Mouse (Mus musculus) spleen, adult 12 weeks (tissue): Measurements from ENCODE around the gene Gabrb1.
A peak's percentile ranks its signal among the peaks of the same experiment; 100 is the strongest.

Experiments
- DNase-seq: peaks from one replicate; pipeline ENCODE4 v3.0.0; 2022; ENCODE audit warnings: low spot score

Gene Gabrb1

DNA sequence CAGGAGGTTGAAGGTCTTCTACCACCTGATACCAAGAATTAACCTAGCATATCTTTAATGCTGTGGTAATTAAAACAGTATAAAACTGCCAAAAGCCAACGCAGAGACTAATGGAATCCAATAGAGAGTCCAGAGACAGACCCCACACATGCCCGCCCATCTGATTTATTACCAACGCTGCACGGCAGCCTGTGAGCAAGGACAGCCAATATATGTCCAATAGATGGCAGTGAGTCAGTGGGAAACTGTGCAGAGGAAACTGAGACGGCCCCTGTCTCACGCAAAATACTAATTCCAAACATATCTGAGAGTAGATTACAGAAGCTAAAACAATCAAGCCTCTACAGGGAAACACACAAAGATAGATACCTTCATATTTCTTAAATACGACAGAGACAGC is 506.5 kb downstream of the Gabrb1 start:
- no peak for DNase-seq

DNA sequence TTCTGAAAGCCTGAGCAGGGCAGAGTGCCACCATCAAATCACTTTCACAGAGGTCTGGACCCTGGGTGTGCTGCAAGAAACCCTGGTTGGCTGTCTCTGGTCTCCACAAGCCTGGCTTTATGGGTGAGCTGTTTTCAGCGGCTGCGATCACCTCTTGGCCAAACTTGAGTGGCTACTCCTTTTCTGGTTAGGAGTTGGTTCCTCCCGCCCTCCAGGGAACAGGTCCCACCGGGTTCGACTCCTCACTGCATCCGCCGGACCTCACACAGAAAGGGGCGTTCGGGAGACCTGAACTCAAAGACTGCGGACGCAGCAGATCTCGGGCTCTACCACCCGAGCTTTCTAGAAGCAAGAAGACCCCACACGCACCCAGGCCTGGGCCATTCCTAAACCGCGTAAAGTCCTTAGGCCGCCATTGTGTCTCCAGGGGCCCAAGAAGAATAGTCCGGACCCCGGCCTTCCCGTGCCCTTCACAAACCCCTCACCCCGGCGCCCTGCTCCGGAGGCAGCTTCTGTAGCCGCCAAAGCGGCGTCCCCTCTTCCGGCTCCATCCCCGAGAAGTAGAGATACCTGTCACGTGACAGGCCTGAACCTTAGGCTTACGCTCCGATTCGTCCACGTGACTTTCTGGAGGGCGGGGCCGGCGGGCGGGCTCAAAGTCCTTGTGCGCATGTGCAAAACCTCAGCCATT is 509.8 kb downstream of the Gabrb1 start, which contains the start of gene Commd8:
Gene Commd8 (minus strand): TSS at position 596 of the 691 bp plus-strand sequence.
- DNase-seq = peak; percentile 93

DNA sequence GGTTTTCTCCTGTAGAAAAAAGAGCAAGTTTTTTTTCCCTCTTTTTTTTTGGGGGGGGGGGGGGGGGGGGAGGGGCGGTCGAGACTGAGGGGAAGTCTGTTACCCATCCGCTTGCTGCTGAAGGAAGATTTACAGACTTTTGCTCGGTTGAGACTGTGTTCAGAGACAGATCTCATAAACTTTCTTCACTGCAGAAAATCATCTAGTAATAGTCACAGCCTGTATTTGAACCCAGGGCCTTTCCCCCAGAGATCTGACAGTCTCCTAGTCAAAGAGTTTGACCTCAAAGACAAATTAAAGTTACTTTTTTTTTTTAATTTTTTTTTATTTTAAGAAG is 510.3 kb downstream of the Gabrb1 start:
- DNase-seq = no peak

DNA sequence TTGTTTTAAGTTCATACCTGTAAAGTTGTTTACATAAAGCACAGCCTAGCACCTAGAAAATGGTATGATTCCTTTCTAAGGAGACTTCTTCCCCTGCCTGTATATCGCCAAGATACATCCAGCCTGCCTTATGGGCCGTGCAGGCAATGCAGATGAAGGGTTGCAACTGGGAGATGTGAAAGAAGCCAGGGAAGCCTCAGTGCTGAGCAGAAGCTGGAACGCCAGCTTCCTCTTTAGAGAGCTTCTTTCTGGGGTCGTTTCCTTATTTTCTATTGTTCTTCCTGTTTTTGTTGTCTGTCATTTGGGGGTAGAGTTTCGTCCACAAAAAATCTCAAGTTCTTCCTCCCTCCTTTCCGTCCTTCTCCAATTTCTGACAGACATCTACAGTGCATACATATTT is 512.2 kb downstream of the Gabrb1 start:
- no peak for DNase-seq

DNA sequence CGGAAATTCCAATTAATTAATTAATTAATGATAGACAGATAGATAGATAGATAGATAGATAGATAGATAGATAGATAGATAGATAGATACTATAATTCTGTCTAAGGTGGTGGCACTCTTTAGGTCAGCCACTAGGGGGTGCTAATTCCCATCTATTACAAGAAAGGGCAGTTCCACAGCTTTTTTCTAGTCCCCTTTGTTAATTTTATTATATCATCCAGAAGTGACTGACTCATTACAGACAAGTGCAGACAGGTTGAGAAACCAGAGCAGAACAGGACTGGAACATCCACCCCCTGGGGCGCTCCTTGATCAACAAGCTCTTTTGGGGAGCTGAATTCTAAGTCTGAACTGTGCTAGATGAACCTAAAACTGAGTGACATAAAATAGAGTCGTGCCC is 514.8 kb downstream of the Gabrb1 start:
- peak; percentile 29 for DNase-seq

DNA sequence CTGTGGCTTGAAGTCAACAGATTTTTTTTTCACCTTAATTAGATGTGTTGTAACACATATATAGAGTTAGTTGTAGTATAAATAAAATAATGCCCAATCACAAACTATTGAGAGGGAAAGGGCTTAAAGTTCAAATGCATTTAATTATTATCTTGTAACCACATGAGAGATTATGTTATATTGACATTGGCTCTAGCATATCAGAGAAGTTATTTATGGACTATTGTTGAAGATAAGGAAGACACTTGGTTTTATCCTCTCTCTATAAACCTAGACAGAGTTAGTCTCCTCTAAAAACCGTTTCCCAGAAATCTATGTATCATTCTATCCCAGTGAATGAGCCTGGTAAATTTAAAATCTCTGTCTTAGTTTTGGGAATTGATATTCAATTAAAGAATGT is 515.6 kb downstream of the Gabrb1 start:
- no peak for DNase-seq

DNA sequence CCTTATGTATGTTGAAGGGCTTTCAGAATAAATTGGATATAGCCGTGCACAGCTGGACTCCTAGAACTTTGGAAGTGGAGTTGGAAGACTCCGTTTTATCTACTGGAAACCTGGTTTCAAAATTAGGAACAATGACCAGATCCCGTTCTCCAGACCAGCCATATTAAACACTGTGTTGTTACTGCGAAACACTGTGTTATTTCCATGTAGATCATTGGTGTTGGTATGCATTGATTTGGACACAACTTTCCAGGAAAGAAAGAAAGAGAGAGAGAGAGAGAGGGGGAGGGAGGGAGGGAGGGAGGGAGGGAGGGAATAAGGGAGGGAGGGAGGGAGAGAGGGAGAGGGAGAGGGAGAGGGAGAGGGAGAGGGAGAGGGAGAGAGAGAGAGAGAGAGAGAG is 517.1 kb downstream of the Gabrb1 start:
- DNase-seq = no peak

DNA sequence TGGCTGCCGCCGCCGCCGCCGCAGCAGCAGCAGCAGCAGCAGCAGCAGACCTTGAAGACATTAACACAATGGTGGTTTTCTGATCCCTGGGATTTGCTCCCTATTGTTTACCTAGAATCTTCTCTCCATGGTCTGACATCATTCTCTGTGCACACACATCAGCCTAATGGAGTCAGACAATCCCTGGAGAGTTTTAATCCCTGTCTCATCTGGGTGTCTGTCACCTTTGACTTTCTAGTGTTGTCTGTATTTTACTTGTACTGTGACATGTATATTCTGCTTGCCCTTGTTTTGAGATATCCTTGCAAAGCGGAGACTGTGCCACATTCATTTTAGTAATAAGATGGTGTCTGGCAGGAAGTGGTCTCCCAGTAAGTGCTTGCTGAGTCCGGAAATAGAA is 517.6 kb downstream of the Gabrb1 start:
- DNase-seq = no peak

DNA sequence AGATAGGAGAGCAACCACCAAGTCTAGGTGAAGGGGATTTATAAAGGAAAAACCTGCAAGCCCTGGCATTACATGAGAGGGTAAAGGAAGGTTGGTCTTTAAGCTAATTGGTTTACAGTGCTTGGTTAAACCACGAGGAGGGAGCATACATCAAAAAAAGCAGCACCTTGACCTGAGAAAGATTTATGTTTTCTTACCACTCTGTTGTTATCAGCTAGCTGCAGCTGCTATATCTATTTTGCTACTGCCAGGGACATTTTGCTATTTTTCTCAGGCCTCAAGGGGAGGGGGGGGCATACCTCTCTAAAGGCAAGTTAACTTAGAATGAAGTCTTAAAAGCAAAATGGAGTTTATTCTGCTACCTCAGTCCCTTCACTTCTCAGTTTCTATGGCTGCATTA is 523.3 kb downstream of the Gabrb1 start:
- no peak for DNase-seq

DNA sequence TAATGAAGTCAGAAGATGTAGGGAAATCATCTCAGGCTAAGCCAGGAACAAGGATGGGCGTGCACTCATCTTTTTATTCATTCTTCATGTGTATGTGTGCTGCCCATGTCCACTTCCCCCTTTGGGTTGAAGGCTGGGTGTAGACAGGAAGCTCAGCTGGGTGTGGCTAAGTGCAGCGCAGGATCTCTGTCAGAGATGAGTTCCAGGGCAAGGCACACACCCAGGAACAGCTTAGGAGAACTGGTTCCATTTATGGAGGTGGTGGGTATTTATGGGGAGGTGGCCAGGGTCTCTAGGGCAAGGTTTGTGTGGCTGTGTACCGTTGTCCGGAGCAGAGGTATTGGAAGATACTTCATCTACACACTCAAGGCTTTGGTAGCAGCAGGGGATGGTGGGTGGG is 524.9 kb downstream of the Gabrb1 start:
- no peak for DNase-seq

DNA sequence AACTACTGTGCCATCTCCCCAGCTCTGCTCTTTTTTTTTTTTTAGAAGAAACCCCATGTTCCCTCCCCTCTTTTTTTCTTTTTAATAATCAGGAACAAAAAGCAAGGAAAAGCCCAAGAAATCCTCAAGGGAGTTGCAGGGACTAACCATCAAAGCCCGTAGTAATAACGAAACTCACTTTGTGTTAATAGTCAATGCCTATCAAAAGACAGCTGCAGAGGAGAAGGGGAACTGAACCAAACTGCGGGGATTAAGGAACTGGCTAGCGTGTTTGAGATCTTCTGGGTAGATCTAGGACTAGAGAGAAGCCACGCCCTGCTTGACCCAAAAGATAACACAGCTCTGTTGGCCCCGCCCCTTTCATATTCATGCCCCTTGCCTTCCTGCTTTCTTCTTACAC is 526.0 kb downstream of the Gabrb1 start:
- peak; percentile 48 for DNase-seq

DNA sequence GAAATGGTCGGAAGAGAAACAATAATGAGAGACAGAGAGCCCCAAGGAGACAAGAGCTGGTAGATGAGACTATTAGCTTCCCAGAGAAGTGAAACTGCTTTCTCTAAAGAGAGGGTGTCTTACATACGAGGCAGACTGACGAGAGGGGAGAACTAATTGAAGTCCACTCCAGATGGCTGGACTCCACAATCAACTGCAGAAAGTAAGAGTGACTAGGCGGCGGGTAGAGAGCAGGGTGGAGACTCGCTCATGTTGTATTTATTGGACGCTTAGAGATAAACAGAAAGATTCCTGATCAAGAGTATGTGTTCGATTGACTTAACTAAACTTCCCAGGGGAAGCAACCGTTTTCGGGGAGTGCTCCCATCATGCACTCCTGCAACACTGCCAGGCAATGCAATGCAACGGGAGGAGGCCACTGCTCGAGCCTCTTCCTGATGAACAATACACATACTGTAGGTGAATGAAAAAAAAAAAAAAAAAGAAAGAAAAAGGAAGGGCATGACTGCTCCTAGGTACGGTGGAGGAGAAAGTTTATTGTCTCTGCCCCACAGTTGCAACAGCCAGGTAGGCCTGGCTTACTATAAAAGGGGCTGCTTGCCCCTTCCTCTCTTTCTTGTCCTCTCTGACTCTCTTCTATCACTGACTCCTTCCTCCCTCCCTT is 526.7 kb downstream of the Gabrb1 start:
- DNase-seq = no peak

DNA sequence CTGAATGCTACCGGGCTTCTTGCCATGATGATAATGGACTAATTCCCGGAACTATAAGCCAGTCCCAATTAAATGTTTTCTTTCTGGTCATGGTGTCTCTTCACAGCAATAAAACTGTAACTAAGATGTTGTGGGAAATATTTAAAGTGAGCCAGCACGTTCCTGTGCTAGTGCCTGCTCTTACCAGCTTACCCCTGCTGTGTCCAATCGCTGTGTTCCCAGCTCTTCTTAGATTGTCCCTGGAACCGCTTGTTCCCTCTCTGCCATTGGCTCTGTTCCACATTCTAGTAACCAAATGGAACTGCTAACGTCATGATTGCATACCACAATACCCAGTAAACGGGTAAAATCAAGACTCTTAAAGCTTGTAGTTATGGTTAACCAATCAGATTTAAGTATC is 533.2 kb downstream of the Gabrb1 start:
- DNase-seq = no peak

DNA sequence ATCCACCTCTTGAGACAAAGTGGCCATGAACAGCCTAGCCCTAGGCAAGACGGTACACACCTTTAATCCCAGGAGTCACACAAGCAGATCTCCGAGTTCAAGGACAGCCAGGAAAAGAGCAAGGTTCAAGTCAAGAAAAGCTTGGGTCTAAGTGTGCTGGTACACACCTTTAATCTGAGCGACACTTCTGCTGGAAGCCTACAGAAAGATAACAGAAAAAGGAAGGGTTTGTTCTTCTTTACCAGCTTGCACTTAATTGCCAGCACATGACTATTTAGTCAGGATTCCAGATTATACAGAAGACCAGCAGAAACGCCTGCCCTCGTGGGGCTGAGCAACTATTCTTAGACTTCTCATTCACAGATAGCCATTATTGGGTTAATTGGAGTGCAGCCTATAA is 534.0 kb downstream of the Gabrb1 start:
- no peak for DNase-seq

DNA sequence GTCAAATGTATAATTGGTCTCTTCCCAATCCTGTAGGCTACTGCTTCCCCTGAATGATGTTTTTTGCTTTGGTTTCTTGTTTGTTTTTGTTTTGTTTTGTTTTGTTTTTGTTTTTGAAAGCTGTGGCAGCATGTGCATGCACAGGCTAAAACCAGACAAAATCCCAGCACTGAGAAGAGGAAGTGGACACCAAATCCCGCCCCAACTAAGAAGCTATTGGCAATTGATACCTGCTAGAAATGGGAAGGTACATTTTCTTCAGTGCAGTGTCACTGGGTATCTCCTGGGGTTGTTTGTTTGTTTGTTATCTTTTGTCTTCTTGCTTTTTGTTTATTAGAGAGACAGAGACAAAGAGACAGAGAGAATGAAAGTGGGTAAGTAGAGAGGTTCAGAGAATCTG is 537.5 kb downstream of the Gabrb1 start:
- DNase-seq = no peak
